Mouse (Mus musculus) brain, embryonic 14.5 days (tissue): Measurements from ENCODE around the gene Nr0b2.

Experiments
- CTCF ChIP-seq: fragments of 200-500 bp; IDR thresholded peaks from 2 replicates; pipeline ENCODE4 v1.5.1; 2012; ENCODE audit warnings: inconsistent platforms, mild to moderate bottlenecking, moderate library complexity, borderline replicate concordance; ENCODE audit not compliant: insufficient read depth, insufficient read length; ENCODE audit errors: extremely low read depth
- POLR2A ChIP-seq: fragments of 200-500 bp; IDR thresholded peaks from 2 replicates; pipeline ENCODE4 v1.6.1; 2012; ENCODE audit warnings: mild to moderate bottlenecking, inconsistent platforms, borderline replicate concordance; ENCODE audit not compliant: poor library complexity, insufficient read depth, insufficient read length, severe bottlenecking; ENCODE audit errors: extremely low read depth

DNA sequence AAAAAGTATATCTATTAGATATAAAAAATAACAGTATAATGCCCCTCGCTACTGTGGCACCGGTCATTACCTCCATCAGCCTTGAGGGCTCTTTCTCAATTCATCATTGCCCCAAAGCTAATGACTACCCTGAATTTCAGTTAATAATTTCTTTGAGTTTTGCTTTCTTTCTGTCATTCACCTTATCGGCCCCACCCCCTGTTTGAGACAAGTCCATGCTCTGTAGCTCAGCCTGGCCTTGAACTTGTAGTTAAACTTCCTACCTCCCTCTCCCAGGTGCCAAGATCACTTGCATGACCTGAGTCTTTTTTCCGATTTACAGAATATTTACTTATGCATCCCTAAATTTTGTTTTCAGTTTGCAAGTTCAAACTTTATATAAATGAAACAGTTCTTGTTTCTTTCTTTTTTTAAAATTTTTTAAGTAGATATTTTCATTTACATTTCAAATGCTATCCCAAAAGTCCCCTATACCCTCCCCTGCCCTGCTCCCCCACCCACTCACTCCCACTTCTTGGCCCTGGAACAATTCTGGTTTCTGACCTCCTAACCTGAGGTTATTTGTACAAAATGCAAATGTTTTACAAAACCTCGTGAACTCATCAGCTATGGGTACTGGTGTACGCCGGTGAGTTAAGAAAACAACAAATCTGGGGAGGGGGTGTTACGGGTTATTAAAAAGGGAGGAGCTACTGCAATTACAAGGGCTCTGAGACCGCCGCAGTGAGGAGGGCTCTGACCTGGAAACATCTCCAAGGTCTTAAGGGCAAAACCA is 16.3 kb downstream of the Nr0b2 start:
- TF ChIP-seq POLR2A: no peak
- no peak for TF ChIP-seq CTCF
